Mouse (Mus musculus): ENCODE measurements around the gene Bbc3. TPM values are rescaled to one million over a fixed set of nuclear protein-coding genes. Genes with fewer than 3 reads are reported as not detected.
A peak's percentile ranks its signal among the peaks of the same experiment; 100 is the strongest.
"Not testable (repeated sequence)": the region's sequence is repeated elsewhere in the genome, so short reads cannot be mapped to it uniquely, and the experiment has no call there.

The Bbc3 gene
- 63.0 and 92.9 TPM in 2 replicates for polyA plus RNA-seq (2012)

DNA sequence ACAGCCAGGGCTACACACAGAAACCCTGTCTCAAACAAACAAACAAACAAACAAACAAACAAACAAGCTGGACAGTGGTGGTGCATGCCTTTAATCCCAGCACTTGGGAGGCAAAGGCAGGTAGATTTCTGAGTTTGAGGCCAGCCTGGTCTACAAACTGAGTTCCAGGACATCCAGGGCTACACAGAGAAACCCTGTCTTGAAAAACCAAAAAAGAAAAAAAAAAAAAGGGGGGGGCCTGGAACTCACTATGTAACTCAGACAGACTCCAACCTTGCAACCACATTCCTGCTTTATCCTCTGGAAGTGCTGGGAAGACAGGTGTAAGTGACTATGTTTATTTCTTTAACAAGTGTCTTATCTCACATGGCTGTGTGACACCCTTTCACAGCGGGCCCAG is at the start of gene Bbc3:
Gene Bbc3 (plus strand): TSS at position 301 of the 400 bp plus-strand sequence.
- H3K4me3 ChIP-seq (replicated peaks), result peak within 1 kb of the TSS; percentile 89
- not testable (repeated sequence) for H3K9me3 ChIP-seq (ENCODE audit: control insufficient read depth, low read length); H3K36me3 ChIP-seq (ENCODE audit: control insufficient read depth)
- peaks cover 29% of the 10 kb centered on the region for H3K27me3 ChIP-seq (ENCODE audit: control insufficient read depth)
- H3K4me1 ChIP-seq (ENCODE audit: control insufficient read depth), result peaks cover 55% of the 10 kb centered on the region

DNA sequence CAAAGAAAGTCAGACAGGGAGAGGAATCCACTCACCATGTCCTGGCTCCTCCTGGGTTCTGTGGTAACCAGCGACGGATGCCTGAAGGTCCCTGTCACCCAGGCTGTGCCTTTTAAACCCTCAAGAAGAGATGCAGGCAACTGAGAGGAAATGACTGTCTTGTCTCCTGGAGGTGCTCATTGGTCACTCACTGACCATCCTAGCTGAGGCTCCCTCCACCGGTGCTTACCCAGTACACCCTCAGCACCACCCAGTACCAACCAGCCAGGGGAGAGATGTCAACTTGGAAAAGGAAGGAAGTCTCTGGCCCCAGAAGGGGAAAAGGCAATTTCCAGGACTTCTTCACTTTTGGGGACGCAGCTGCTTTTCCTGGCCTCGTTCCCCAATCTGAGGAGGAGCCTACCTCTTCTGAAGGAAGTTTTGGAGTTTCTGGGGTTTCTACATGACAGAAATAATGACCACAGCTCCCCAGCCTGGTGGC is 49.0 kb upstream of the Bbc3 start, which contains the start of gene C5ar1:
Gene C5ar1 (minus strand): TSS at position 431 of the 481 bp plus-strand sequence.
- no peak for TF ChIP-seq TAL1 (IDR thresholded peaks at IDR 0.05; ENCODE audit: low read length)
- H3K27me3 ChIP-seq (ENCODE audit: control insufficient read depth), result peaks cover 3% of the 10 kb centered on the region

GRCm38 (mm10) chr7:16261097-16261496 is 47.1 kb upstream of the Bbc3 start:
- H3K4me1 ChIP-seq (ENCODE audit: control insufficient read depth), result peaks cover 3% of the 10 kb centered on the region
- no peak overlapping the region for H3K4me3 ChIP-seq (replicated peaks)
- peaks cover 2% of the 10 kb centered on the region; the same call in 1 of the 2 replicates for H3K9me3 ChIP-seq (ENCODE audit: control insufficient read depth, low read length)
- peaks cover 2% of the 10 kb centered on the region; the same call in 1 of the 2 replicates for H3K36me3 ChIP-seq (ENCODE audit: control insufficient read depth)
- H3K27me3 ChIP-seq (ENCODE audit: control insufficient read depth), result peaks cover 3% of the 10 kb centered on the region
- TF ChIP-seq TAL1 (IDR thresholded peaks at IDR 0.05; ENCODE audit: low read length) (no peak), GATA1 (IDR thresholded peaks at IDR 0.05; ENCODE audit: low read length) (no peak)

More for the DNA sequence above, 49.0 kb upstream of the Bbc3 start, which contains the start of gene C5ar1:
- no peaks in the 10 kb centered on the region for H3K9me3 ChIP-seq (ENCODE audit: control insufficient read depth, low read length)
- H3K4me3 ChIP-seq (replicated peaks), result no peak within 1 kb of the TSS
- no peaks in the 10 kb centered on the region for H3K36me3 ChIP-seq (ENCODE audit: control insufficient read depth)
- peaks cover 3% of the 10 kb centered on the region for H3K4me1 ChIP-seq (ENCODE audit: control insufficient read depth)

GRCm38 (mm10) chr7:16263015-16263787 is 45.0 kb upstream of the Bbc3 start:
- Histone ChIP-seq H3K36me3 (ENCODE audit: control insufficient read depth) (peaks cover 4% of the 10 kb centered on the region), H3K9me3 (ENCODE audit: control insufficient read depth, low read length) (peaks cover 2% of the 10 kb centered on the region; the same call in 1 of the 2 replicates), H3K4me1 (ENCODE audit: control insufficient read depth) (peaks cover 4% of the 10 kb centered on the region), H3K27me3 (ENCODE audit: control insufficient read depth) (no peaks in the 10 kb centered on the region), H3K4me3 (replicated peaks) (no peak overlapping the region)
- no peak for TF ChIP-seq GATA1 (IDR thresholded peaks at IDR 0.05; ENCODE audit: low read length)
- TF ChIP-seq TAL1 (IDR thresholded peaks at IDR 0.05; ENCODE audit: low read length), result no peak

GRCm38 (mm10) chr7:16263843-16264242 is 44.4 kb upstream of the Bbc3 start:
- no peaks in the 10 kb centered on the region for H3K27me3 ChIP-seq (ENCODE audit: control insufficient read depth)
- H3K9me3 ChIP-seq (ENCODE audit: control insufficient read depth, low read length), result peaks cover 2% of the 10 kb centered on the region; the same call in 1 of the 2 replicates
- no peak overlapping the region for H3K4me3 ChIP-seq (replicated peaks)
- no peak for TF ChIP-seq GATA1 (IDR thresholded peaks at IDR 0.05; ENCODE audit: low read length)
- no peak for TF ChIP-seq TAL1 (IDR thresholded peaks at IDR 0.05; ENCODE audit: low read length)
- peaks cover 6% of the 10 kb centered on the region for H3K4me1 ChIP-seq (ENCODE audit: control insufficient read depth)
- H3K36me3 ChIP-seq (ENCODE audit: control insufficient read depth), result peaks cover 10% of the 10 kb centered on the region

DNA sequence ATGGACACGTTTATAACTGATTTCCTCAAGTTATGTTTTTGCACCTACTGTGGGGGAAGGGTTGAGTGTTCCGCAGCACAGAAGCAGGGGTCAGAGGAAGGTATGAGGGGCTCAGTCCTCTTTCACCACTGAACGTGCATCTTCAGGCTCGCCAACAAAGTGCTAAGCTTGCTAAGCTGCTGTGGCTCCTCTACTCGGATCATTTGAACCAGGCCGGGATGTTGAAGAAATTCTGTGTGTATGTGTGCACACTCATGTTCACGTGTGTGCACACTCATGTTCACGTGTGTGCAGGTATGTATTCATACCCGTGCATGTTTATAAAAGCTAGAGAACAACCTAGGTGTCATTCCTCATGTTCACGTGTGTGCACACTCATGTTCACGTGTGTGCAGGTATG is 42.3 kb upstream of the Bbc3 start:
- TF ChIP-seq TAL1 (IDR thresholded peaks at IDR 0.05; ENCODE audit: low read length) (no peak), GATA1 (IDR thresholded peaks at IDR 0.05; ENCODE audit: low read length) (no peak)
- Histone ChIP-seq H3K27me3 (ENCODE audit: control insufficient read depth) (no peaks in the 10 kb centered on the region), H3K4me3 (replicated peaks) (no peak overlapping the region), H3K4me1 (ENCODE audit: control insufficient read depth) (peaks cover 22% of the 10 kb centered on the region), H3K9me3 (ENCODE audit: control insufficient read depth, low read length) (peaks cover 2% of the 10 kb centered on the region; the same call in 1 of the 2 replicates), H3K36me3 (ENCODE audit: control insufficient read depth) (peaks cover 19% of the 10 kb centered on the region)

- H3K36me3 ChIP-seq (ENCODE audit: control insufficient read depth), result peaks cover 26% of the 10 kb centered on the region
- not testable (repeated sequence) for H3K27me3 ChIP-seq (ENCODE audit: control insufficient read depth); H3K9me3 ChIP-seq (ENCODE audit: control insufficient read depth, low read length); H3K4me3 ChIP-seq (replicated peaks)
- H3K4me1 ChIP-seq (ENCODE audit: control insufficient read depth), result peaks cover 29% of the 10 kb centered on the region
These were observed 41.6 kb upstream of the Bbc3 start for GRCm38 (mm10) chr7:16266593-16266992.

GRCm38 (mm10) chr7:16271139-16271538 is 37.1 kb upstream of the Bbc3 start:
- Histone ChIP-seq H3K9me3 (ENCODE audit: control insufficient read depth, low read length) (no peaks in the 10 kb centered on the region), H3K27me3 (ENCODE audit: control insufficient read depth) (no peaks in the 10 kb centered on the region), H3K4me3 (replicated peaks) (peak overlapping the region; percentile 86), H3K4me1 (ENCODE audit: control insufficient read depth) (peaks cover 71% of the 10 kb centered on the region), H3K36me3 (ENCODE audit: control insufficient read depth) (peaks cover 46% of the 10 kb centered on the region)
- TF ChIP-seq GATA1 (IDR thresholded peaks at IDR 0.05; ENCODE audit: low read length) (no peak), TAL1 (IDR thresholded peaks at IDR 0.05; ENCODE audit: low read length) (no peak)

DNA sequence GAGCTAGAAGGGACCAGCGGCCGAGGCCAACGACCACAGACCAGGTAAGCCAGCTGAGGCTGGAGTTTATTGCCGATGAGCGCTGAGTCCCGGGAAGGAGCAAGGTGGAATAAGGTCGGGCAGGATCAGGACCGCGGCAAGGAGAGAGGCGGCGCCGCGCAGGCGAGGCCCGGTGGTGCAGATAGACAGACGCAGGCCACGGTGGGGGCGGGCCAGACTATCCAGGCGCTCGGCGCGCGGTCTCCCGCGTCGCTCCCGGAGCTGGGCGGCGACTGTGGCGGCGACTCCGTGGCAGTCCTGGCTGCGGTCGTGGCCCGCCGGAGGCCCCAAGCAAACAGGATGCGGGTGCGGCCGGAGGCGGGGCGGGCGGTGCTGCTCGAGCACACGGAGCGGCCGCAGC is 35.5 kb upstream of the Bbc3 start:
- TF ChIP-seq GATA1 (IDR thresholded peaks at IDR 0.05; ENCODE audit: low read length) (no peak), TAL1 (IDR thresholded peaks at IDR 0.05; ENCODE audit: low read length) (no peak; the same call in 2 of the 3 replicates)
- Histone ChIP-seq H3K4me1 (ENCODE audit: control insufficient read depth) (peaks cover 84% of the 10 kb centered on the region), H3K36me3 (ENCODE audit: control insufficient read depth) (peaks cover 62% of the 10 kb centered on the region)

More for the DNA sequence above, 35.5 kb upstream of the Bbc3 start:
- H3K27me3 ChIP-seq (ENCODE audit: control insufficient read depth), result no peaks in the 10 kb centered on the region
- no peaks in the 10 kb centered on the region for H3K9me3 ChIP-seq (ENCODE audit: control insufficient read depth, low read length)
- H3K4me3 ChIP-seq (replicated peaks), result peak overlapping the region; percentile 86
